Mouse (Mus musculus) MEL (cell line): ENCODE measurements around the gene Cfap54. TPM values are rescaled to one million over a fixed set of nuclear protein-coding genes. Genes with fewer than 3 reads are reported as not detected.

ENCODE experiments used
- DNase-seq: peaks from one replicate; pipeline ENCODE4 v3.0.0; 2011; ENCODE audit warnings: low read depth, low spot score
- H3K27ac ChIP-seq: 2 replicates; pipeline ENCODE4 v1.5.1; 2012; ENCODE audit warnings: low read depth, mild to moderate bottlenecking, control low read depth, low read length, moderate library complexity; ENCODE audit not compliant: control insufficient read depth
- H3K27me3 ChIP-seq, 2 experiments: fragments of 150-350 bp in 1 of 2; sonication (generic) in 1 of 2; 2 replicates each; pipeline ENCODE4 v1.6.1; 2012; ENCODE audit warnings: low read length in 2 of 2, mild to moderate bottlenecking in 2 of 2, improper control_type of control experiment in 1 of 2, moderate library complexity in 1 of 2; ENCODE audit not compliant: insufficient read depth in 2 of 2, control insufficient read depth in 1 of 2
- H3K36me3 ChIP-seq, 2 experiments: 2 replicates each; pipeline ENCODE4 v1.6.1; 2012 to 2014; ENCODE audit warnings: low read length in 2 of 2, improper control_type of control experiment in 1 of 2, inconsistent platforms in 1 of 2, mild to moderate bottlenecking in 1 of 2; ENCODE audit not compliant: insufficient read depth in 2 of 2, control insufficient read depth in 1 of 2
- H3K4me1 ChIP-seq, 2 experiments: fragments of 150-350 bp in 1 of 2; sonication (generic) in 1 of 2; 2 replicates each; pipeline ENCODE4 v1.6.1; 2012; ENCODE audit warnings: low read length in 2 of 2, improper control_type of control experiment in 1 of 2, mild to moderate bottlenecking in 1 of 2; ENCODE audit not compliant: insufficient read depth in 2 of 2, control insufficient read depth in 1 of 2
- H3K4me3 ChIP-seq, 2 experiments: fragments of 150-350 bp in 1 of 2; sonication (generic) in 1 of 2; 2 replicates each; pipeline ENCODE4 v1.5.1; 2012; ENCODE audit warnings: low read depth in 2 of 2, low read length in 2 of 2, mild to moderate bottlenecking in 2 of 2, moderate library complexity in 2 of 2, control low read depth in 1 of 2, improper control_type of control experiment in 1 of 2; ENCODE audit not compliant: control insufficient read depth in 1 of 2, insufficient read depth in 1 of 2
- H3K79me2 ChIP-seq: 2 replicates; pipeline ENCODE4 v1.6.1; 2012; ENCODE audit warnings: mild to moderate bottlenecking, low read length, moderate library complexity; ENCODE audit not compliant: control insufficient read depth, poor library complexity, insufficient read depth
- H3K9ac ChIP-seq: 2 replicates; pipeline ENCODE4 v1.6.1; 2012; ENCODE audit warnings: low read depth, mild to moderate bottlenecking, control low read depth, low read length, moderate library complexity; ENCODE audit not compliant: control insufficient read depth, poor library complexity, severe bottlenecking
- H3K9me3 ChIP-seq: fragments of 150-350 bp; sonication (generic); replicated peaks from 2 replicates; pipeline ENCODE4 v1.6.1; 2012; ENCODE audit warnings: mild to moderate bottlenecking, low read length, improper control_type of control experiment, moderate library complexity; ENCODE audit not compliant: insufficient read depth
- CTCF ChIP-seq, 3 experiments: IDR thresholded peaks in 2 of 3; conservative IDR thresholded peaks in 1 of 3; 2 replicates each; pipeline ENCODE4 v1.5.1; 2011 to 2012; ENCODE audit warnings: low read length in 3 of 3, low read depth in 2 of 3, mild to moderate bottlenecking in 2 of 3, improper control_type of control experiment in 1 of 3, inconsistent platforms in 1 of 3, mixed read lengths in 1 of 3, moderate library complexity in 1 of 3; ENCODE audit not compliant: control insufficient read depth in 1 of 3, insufficient read depth in 1 of 3, poor library complexity in 1 of 3, severe bottlenecking in 1 of 3
- ELF1 ChIP-seq: IDR thresholded peaks from 2 replicates; pipeline ENCODE4 v1.6.1; 2014; ENCODE audit warnings: low read depth, mild to moderate bottlenecking, inconsistent platforms, low read length, improper control_type of control experiment, moderate library complexity
- EP300 ChIP-seq, 2 experiments: IDR thresholded peaks; 2 replicates each; pipeline ENCODE4 v1.6.1; 2011; ENCODE audit warnings: improper control_type of control experiment in 2 of 2, low read length in 2 of 2, low read depth in 1 of 2, mild to moderate bottlenecking in 1 of 2
- ETS1 ChIP-seq: IDR thresholded peaks from 2 replicates; pipeline ENCODE4 v1.6.1; 2012; ENCODE audit warnings: low read depth, mild to moderate bottlenecking, inconsistent platforms, low read length, improper control_type of control experiment, moderate library complexity
- GATA1 ChIP-seq: IDR thresholded peaks from 2 replicates; pipeline ENCODE4 v1.6.1; 2011; ENCODE audit warnings: low read depth, low read length, improper control_type of control experiment
- HCFC1 ChIP-seq: IDR thresholded peaks from 2 replicates; pipeline ENCODE4 v1.6.1; 2012; ENCODE audit warnings: low read depth, mild to moderate bottlenecking, inconsistent platforms, low read length, improper control_type of control experiment, moderate library complexity
- KAT2A ChIP-seq: conservative IDR thresholded peaks from 2 replicates; pipeline ENCODE4 v1.6.1; 2012; ENCODE audit warnings: low read depth, low read length, improper control_type of control experiment, inconsistent platforms
- MAFK ChIP-seq: IDR thresholded peaks from 2 replicates; pipeline ENCODE4 v1.6.1; 2011; ENCODE audit warnings: low read depth, mild to moderate bottlenecking, low read length, improper control_type of control experiment, borderline replicate concordance
- MYC ChIP-seq: IDR thresholded peaks from 2 replicates; pipeline ENCODE4 v1.6.1; 2011; ENCODE audit warnings: low read depth, mild to moderate bottlenecking, low read length, improper control_type of control experiment, moderate library complexity
- NELFE ChIP-seq: IDR thresholded peaks from 2 replicates; pipeline ENCODE4 v1.6.1; 2011; ENCODE audit warnings: low read depth, low read length, improper control_type of control experiment
- POLR2A ChIP-seq, 2 experiments: IDR thresholded peaks; 2 replicates each; pipeline ENCODE4 v1.6.1; 2011 to 2012; ENCODE audit warnings: low read length in 2 of 2, mild to moderate bottlenecking in 2 of 2, control low read depth in 1 of 2, improper control_type of control experiment in 1 of 2, low read depth in 1 of 2, moderate library complexity in 1 of 2; ENCODE audit not compliant: control insufficient read depth in 1 of 2, insufficient read depth in 1 of 2, poor library complexity in 1 of 2
- POLR2AphosphoS2 ChIP-seq: IDR thresholded peaks from 2 replicates; pipeline ENCODE4 v1.6.1; 2011; ENCODE audit warnings: low read length, improper control_type of control experiment
- RAD21 ChIP-seq: IDR thresholded peaks from 2 replicates; pipeline ENCODE4 v1.6.1; 2011; ENCODE audit warnings: mild to moderate bottlenecking, low read depth, low read length, improper control_type of control experiment
- SMC3 ChIP-seq: IDR thresholded peaks from 2 replicates; pipeline ENCODE4 v1.6.1; 2011; ENCODE audit warnings: low read depth, low read length, improper control_type of control experiment
- TAL1 ChIP-seq: IDR thresholded peaks from 2 replicates; pipeline ENCODE4 v1.6.1; 2012; ENCODE audit warnings: mild to moderate bottlenecking, inconsistent platforms, low read length, moderate library complexity, mixed read lengths
- TBP ChIP-seq: IDR thresholded peaks from 2 replicates; pipeline ENCODE4 v1.8.0; 2011; ENCODE audit warnings: low read depth, low read length, improper control_type of control experiment
- UBTF ChIP-seq: IDR thresholded peaks from 2 replicates; pipeline ENCODE4 v1.6.1; 2012; ENCODE audit warnings: low read depth, mild to moderate bottlenecking, inconsistent platforms, low read length, improper control_type of control experiment, moderate library complexity, borderline replicate concordance; ENCODE audit not compliant: insufficient read depth
- USF1 ChIP-seq: IDR thresholded peaks from 2 replicates; pipeline ENCODE4 v1.6.1; 2014; ENCODE audit warnings: low read depth, mild to moderate bottlenecking, inconsistent platforms, low read length, improper control_type of control experiment, moderate library complexity
- USF2 ChIP-seq, 2 experiments: IDR thresholded peaks; 2 replicates each; pipeline ENCODE4 v1.6.1; 2011 to 2012; ENCODE audit warnings: improper control_type of control experiment in 2 of 2, low read length in 2 of 2, borderline replicate concordance in 1 of 2, inconsistent platforms in 1 of 2, low read depth in 1 of 2, mild to moderate bottlenecking in 1 of 2; ENCODE audit not compliant: insufficient read depth in 1 of 2
- ZMIZ1 ChIP-seq: IDR thresholded peaks from 2 replicates; pipeline ENCODE4 v1.6.1; 2012; ENCODE audit warnings: low read depth, mild to moderate bottlenecking, inconsistent platforms, low read length, improper control_type of control experiment, moderate library complexity
- ZNF384 ChIP-seq: IDR thresholded peaks from 2 replicates; pipeline ENCODE4 v1.6.1; 2012; ENCODE audit warnings: low read depth, mild to moderate bottlenecking, inconsistent platforms, low read length, improper control_type of control experiment
- polyA plus RNA-seq, 2 experiments: library from polyadenylated mRNA; stranded (reverse) in 1 of 2; unstranded in 1 of 2; fragments of >175 nt in 1 of 2; fragments of >200 nt in 1 of 2; gene quantifications; 2 replicates each; pipeline versions ENCODE4 v1.2.1 to v1.2.4; 2012; ENCODE audit warnings: low replicate concordance in 2 of 2, low read depth in 1 of 2; ENCODE audit not compliant: insufficient read length in 2 of 2, insufficient read depth in 1 of 2, missing spikeins in 1 of 2
- total RNA-seq: library from RNA; depleted of rRNA; stranded (reverse); fragments of 300-350 nt; gene quantifications from 2 replicates; pipeline ENCODE4 v1.2.3, GENCODE M21; 2012

The Cfap54 gene
- total and polyA plus RNA-seq, 3 experiments: 2.0 to 2.7 TPM; not detected in 1

GRCm38 (mm10) chr10:93091928-93092327 lies 10.5 kb upstream of the Cfap54 start:
- no peak overlapping the region for H3K27ac ChIP-seq
- no peak for DNase-seq
- TF ChIP-seq POLR2A (IDR thresholded peaks at IDR 0.05; ENCODE audit: control insufficient read depth in 1 of 2, insufficient read depth in 1 of 2, low read depth in 1 of 2, low read length in 2 of 2, poor library complexity in 1 of 2) (no peak), KAT2A (no peak), HCFC1 (no peak), USF1 (no peak), POLR2AphosphoS2 (no peak), ETS1 (no peak), RAD21 (no peak), CTCF (IDR thresholded peaks at IDR 0.05 in 2 of 3, conservative IDR thresholded peaks at IDR 0.05 in 1 of 3; ENCODE audit: control insufficient read depth in 1 of 3, insufficient read depth in 1 of 3, low read depth in 2 of 3, low read length in 3 of 3, poor library complexity in 1 of 3, severe bottlenecking in 1 of 3) (no peak), UBTF (no peak), ZNF384 (no peak), SMC3 (no peak)
- no peaks in the 10 kb centered on the region for H3K27me3 ChIP-seq
- peaks cover 0 to 2% of the 10 kb centered on the region in 2 experiments; a peak in 1 of 4 replicates for H3K36me3 ChIP-seq
- no peak overlapping the region for H3K9ac ChIP-seq
- peaks cover 2 to 7% of the 10 kb centered on the region in 2 experiments; a peak in 3 of 4 replicates for H3K4me1 ChIP-seq
- no peaks in the 10 kb centered on the region for H3K9me3 ChIP-seq
- H3K4me3 ChIP-seq: no peak overlapping the region
- no peaks in the 10 kb centered on the region for H3K79me2 ChIP-seq

- no peaks in the 10 kb centered on the region; a peak in 1 of 4 replicates for H3K4me1 ChIP-seq
- no peak for TF ChIP-seq ZMIZ1
- TF ChIP-seq TBP: no peak
- TF ChIP-seq GATA1: no peak
- TF ChIP-seq TAL1: no peak
- TF ChIP-seq NELFE: no peak
- TF ChIP-seq USF2 (IDR thresholded peaks at IDR 0.05; ENCODE audit: borderline replicate concordance in 1 of 2, insufficient read depth in 1 of 2, low read depth in 1 of 2, low read length in 2 of 2): no peak
- no peak for TF ChIP-seq MYC
- TF ChIP-seq ELF1: no peak
- TF ChIP-seq EP300 (IDR thresholded peaks at IDR 0.05; ENCODE audit: low read depth in 1 of 2, low read length in 2 of 2): no peak
- no peak for TF ChIP-seq MAFK
- TF ChIP-seq, all 39 proteins: peak for 0
- Histone ChIP-seq H3K9me3 (no peaks in the 10 kb centered on the region), H3K27me3 (no peaks in the 10 kb centered on the region), H3K27ac (no peak overlapping the region), H3K9ac (no peak overlapping the region), H3K79me2 (no peaks in the 10 kb centered on the region), H3K36me3 (peaks cover 0 to 2% of the 10 kb centered on the region in 2 experiments; a peak in 1 of 4 replicates), H3K4me3 (no peak overlapping the region)
- DNase-seq: no peak
Observed at GRCm38 (mm10) chr10:93090241-93090640, 8.8 kb upstream of the Cfap54 start.
